Comparison of ENCODE assay signal across 10 mouse cellular contexts in genomic region chr6:108458182-108458571, GRCm38 (mm10).
DNase-seq lines count a peak whose midpoint lies in the region; ATAC-seq and TF ChIP-seq lines count a peak whose summit lies in the region.
"Had no signal": no experiment of that assay in that cellular context is flagged by ENCODE, and none has a peak within 500 bp of the region (broad histone marks: within the 10 kb centered on the region; RNA-seq: fewer than 3 reads in every experiment).

No protein-coding gene starts in this region.

- H3K79me2 ChIP-seq in heart, adult 2 months (replicated peaks; ENCODE audit: control insufficient read depth, insufficient read depth, low read length): no peaks in the 10 kb centered on the region

- 54% methylated on average over 2 of the region's 2 CpGs for WGBS in lung, embryonic 16.5 days
- WGBS in heart, adult 2 months: 48% methylated on average over 2 of the region's 2 CpGs
- 51% methylated on average over 2 of the region's 2 CpGs for WGBS in stomach, embryonic 16.5 days
- 34% methylated on average over 2 of the region's 2 CpGs for WGBS in forebrain, embryonic 14.5 days

- H3K4me1 ChIP-seq in lung, embryonic 16.5 days (replicated peaks; ENCODE audit: control insufficient read depth, insufficient read depth, low read length): peaks cover 29% of the 10 kb centered on the region
- peaks cover 11% of the 10 kb centered on the region for H3K4me1 ChIP-seq in heart, adult 2 months (ENCODE audit: control insufficient read depth, insufficient read depth, low read length)
- H3K4me1 ChIP-seq in stomach, embryonic 16.5 days (ENCODE audit: control insufficient read depth, insufficient read depth, low read length): peaks cover 28% of the 10 kb centered on the region
- H3K4me1 ChIP-seq in forebrain, embryonic 14.5 days (ENCODE audit: control insufficient read depth, insufficient read depth, low read length): peaks cover 20% of the 10 kb centered on the region

- H3K4me2 ChIP-seq in lung, embryonic 16.5 days (ENCODE audit: low read depth, low read length): no peak overlapping the region
- no peak overlapping the region for H3K4me2 ChIP-seq in stomach, embryonic 16.5 days (ENCODE audit: low read depth, low read length)
- H3K4me2 ChIP-seq in forebrain, embryonic 14.5 days (ENCODE audit: low read length): no peak overlapping the region

- TF ChIP-seq EP300 in heart, adult 2 months (IDR thresholded peaks at IDR 0.05; ENCODE audit: insufficient read depth, low read depth, low read length): peak; percentile 31; the same call in 1 of the 2 replicates

- no peaks in the 10 kb centered on the region for H3K27me3 ChIP-seq in lung, embryonic 16.5 days (ENCODE audit: control insufficient read depth, insufficient read depth, low read depth, low read length)
- no peaks in the 10 kb centered on the region for H3K27me3 ChIP-seq in heart, adult 2 months (ENCODE audit: control insufficient read depth, insufficient read depth, low read length)
- H3K27me3 ChIP-seq in stomach, embryonic 16.5 days (ENCODE audit: control insufficient read depth, insufficient read depth, low read length): no peaks in the 10 kb centered on the region
- no peaks in the 10 kb centered on the region for H3K27me3 ChIP-seq in forebrain, embryonic 14.5 days (replicated peaks; ENCODE audit: control insufficient read depth, insufficient read depth, low read length)

- no peak overlapping the region for H3K9ac ChIP-seq in lung, embryonic 16.5 days (ENCODE audit: low read length)
- no peak overlapping the region for H3K9ac ChIP-seq in heart, adult 2 months (ENCODE audit: low read depth, low read length)
- H3K9ac ChIP-seq in stomach, embryonic 16.5 days (ENCODE audit: low read length): no peak overlapping the region
- no peak overlapping the region for H3K9ac ChIP-seq in forebrain, embryonic 14.5 days (ENCODE audit: low read length)

- intact Hi-C loops in heart, adult 2 months (cut with DNase I): no loop called here

- no peak overlapping the region for H3K4me3 ChIP-seq in lung, embryonic 16.5 days (ENCODE audit: low read length)
- no peak overlapping the region for H3K4me3 ChIP-seq in heart, adult 2 months
- no peak overlapping the region for H3K4me3 ChIP-seq in stomach, embryonic 16.5 days (replicated peaks; ENCODE audit: low read length)
- no peak overlapping the region for H3K4me3 ChIP-seq in forebrain, embryonic 14.5 days (ENCODE audit: low read depth, low read length)

- TF ChIP-seq CTCF in heart, adult 2 months (IDR thresholded peaks at IDR 0.05): no peak

- H3K36me3 ChIP-seq in lung, embryonic 16.5 days (ENCODE audit: control insufficient read depth, insufficient read depth, low read length): no peaks in the 10 kb centered on the region
- peaks cover 3% of the 10 kb centered on the region; the same call in 1 of the 2 replicates for H3K36me3 ChIP-seq in heart, adult 2 months (ENCODE audit: control insufficient read depth, insufficient read depth, low read length)
- no peaks in the 10 kb centered on the region for H3K36me3 ChIP-seq in stomach, embryonic 16.5 days (ENCODE audit: control insufficient read depth, insufficient read depth, low read length)
- H3K36me3 ChIP-seq in forebrain, embryonic 14.5 days (ENCODE audit: control insufficient read depth, insufficient read depth, low read length): no peaks in the 10 kb centered on the region

- no peaks in the 10 kb centered on the region for H3K9me3 ChIP-seq in lung, embryonic 16.5 days (ENCODE audit: control insufficient read depth, low read length)
- H3K9me3 ChIP-seq in stomach, embryonic 16.5 days (replicated peaks; ENCODE audit: control insufficient read depth, low read length): no peaks in the 10 kb centered on the region
- no peaks in the 10 kb centered on the region for H3K9me3 ChIP-seq in forebrain, embryonic 14.5 days (replicated peaks; ENCODE audit: control insufficient read depth, low read length)

- DNase-seq in lung, postnatal 14 days: no peak
- DNase-seq in heart, adult 2 months: peak; percentile 51 to 55
- peak; percentile 71 for DNase-seq in kidney, postnatal 10 days
- DNase-seq in layer of hippocampus, adult 9-11 months: no peak
- DNase-seq in B cell, adult 2 months: no peak
- DNase-seq in forebrain, embryonic 14.5 days (ENCODE audit: low spot score): no peak
- DNase-seq: left cerebral cortex, postnatal 4 days; right cerebral cortex, postnatal 14 days had no signal

- no peak for ATAC-seq in lung, embryonic 16.5 days (ENCODE audit: low read depth)
- no peak for ATAC-seq in stomach, embryonic 16.5 days (ENCODE audit: insufficient read depth, low FRiP score)
- no peak for ATAC-seq in forebrain, embryonic 14.5 days

- peak overlapping the region; percentile 88 for H3K27ac ChIP-seq in lung, embryonic 16.5 days (ENCODE audit: low read length)
- H3K27ac ChIP-seq in heart, adult 2 months: peak overlapping the region; percentile 37
- H3K27ac ChIP-seq in stomach, embryonic 16.5 days (ENCODE audit: low read length): peak overlapping the region; percentile 86; the same call in 1 of the 2 replicates
- no peak overlapping the region for H3K27ac ChIP-seq in forebrain, embryonic 14.5 days (ENCODE audit: low read depth, low read length)

- no peak for TF ChIP-seq POLR2A in heart, adult 2 months (IDR thresholded peaks at IDR 0.05; ENCODE audit: insufficient read depth, low read depth, low read length)

Comparison
In these comparisons a context has a peak if more than half of its experiments do, and no peak if none do; other contexts are left out.
1. DNase-seq: peak in heart, adult 2 months (2 of 2) and kidney, postnatal 10 days (single experiment); none in lung, postnatal 14 days (single experiment), layer of hippocampus, adult 9-11 months (single experiment), B cell, adult 2 months (0 of 2) and forebrain, embryonic 14.5 days (single experiment).